Mouse (Mus musculus): Measurements from ENCODE around the gene Gm7971.
"Not testable (repeated sequence)": the region's sequence is repeated elsewhere in the genome, so short reads cannot be mapped to it uniquely, and the experiment has no call there.

- TF ChIP-seq CTCF, EP300 (IDR thresholded peaks at IDR 0.05; ENCODE audit: low read depth): not testable (repeated sequence)
Observed at GRCm38 (mm10) chr5:95594775-95595174, at the start of gene Gm7971.

All from heart, postnatal 0 days (tissue).